14 mouse cellular contexts compared by ENCODE assay signal in the genomic region with DNA sequence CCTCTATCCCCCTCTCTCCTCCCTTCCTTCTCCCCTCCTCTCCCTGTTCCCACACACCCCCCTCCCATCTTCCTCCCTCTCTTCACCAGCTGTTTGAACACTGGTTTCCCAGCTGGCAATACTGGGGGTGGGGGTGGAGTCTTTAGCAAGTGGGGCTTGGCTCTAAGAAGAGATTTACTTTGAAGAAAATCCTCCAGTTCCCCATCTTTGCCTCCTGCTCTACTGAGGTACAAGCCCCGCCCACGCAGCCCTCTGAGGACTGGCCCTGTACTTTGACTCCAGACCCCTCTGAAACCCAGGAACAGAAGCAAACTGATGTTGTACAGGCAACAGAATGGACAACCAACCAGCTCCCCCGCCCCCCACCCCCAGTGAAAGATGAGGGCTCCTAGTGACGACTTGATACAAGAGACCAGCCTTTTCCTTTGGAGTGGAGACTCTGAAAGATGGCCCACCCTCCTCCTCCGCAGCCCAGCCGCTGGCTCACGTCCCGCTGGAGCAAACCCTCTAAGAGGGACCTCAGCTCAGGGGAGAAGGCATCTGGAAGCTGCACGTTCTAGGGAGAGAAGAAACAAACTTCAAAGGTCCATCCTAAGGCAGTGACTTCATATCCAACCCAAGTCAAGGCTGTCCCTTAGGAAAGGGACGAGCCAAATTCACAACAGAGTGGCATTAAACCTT. TPM values are rescaled to one million over a fixed set of nuclear protein-coding genes. Genes with fewer than 3 reads are reported as not detected.
DNase-seq lines count a peak whose midpoint lies in the region; ATAC-seq and TF ChIP-seq lines count a peak whose summit lies in the region.
"Had no signal": no experiment of that assay in that cellular context is flagged by ENCODE, and none has a peak within 500 bp of the region (broad histone marks: within the 10 kb centered on the region; RNA-seq: fewer than 3 reads in every experiment).

No protein-coding gene starts in this region.

- DNase-seq in kidney, postnatal 0 days (ENCODE audit: low spot score), result peak; percentile 45
- no peak for DNase-seq in kidney, adult 18-20 months
- DNase-seq in ovary, postnatal 14 days (ENCODE audit: low spot score), result peak; percentile 12
- DNase-seq in ovary, postnatal 36 days (ENCODE audit: low spot score), result no peak
- DNase-seq in yolk sac, embryonic 10.5 days (ENCODE audit: low spot score), result peak; percentile 16
- DNase-seq in adrenal gland, adult 2 months, result no peak
- DNase-seq: adrenal gland, postnatal 10 days; gastrocnemius, postnatal 36 days; thymus, postnatal 36 days had no signal

- ATAC-seq in kidney, postnatal 0 days (replicated peaks; ENCODE audit: low FRiP score, low read depth), result no peak; the same call in 1 of the 2 replicates
- ATAC-seq in intestine, embryonic 16.5 days, result peak; percentile 64
- ATAC-seq: hindbrain, postnatal 0 days had no signal

- 36% methylated on average over 10 of the region's 10 CpGs for WGBS in kidney, postnatal 0 days
- WGBS in intestine, embryonic 16.5 days, result 40% methylated on average over 10 of the region's 10 CpGs

- H3K4me1 ChIP-seq in kidney, postnatal 0 days (replicated peaks; ENCODE audit: insufficient read depth, low read length), result no peaks in the 10 kb centered on the region
- H3K4me1 ChIP-seq in intestine, embryonic 16.5 days (ENCODE audit: control insufficient read depth, insufficient read depth, low read length), result no peaks in the 10 kb centered on the region; the same call in 1 of the 2 replicates
- H3K4me1 ChIP-seq: megakaryocyte, embryonic 14.5 days had no signal

- H3K27me3 ChIP-seq in kidney, postnatal 0 days (ENCODE audit: insufficient read depth, low read length), result no peaks in the 10 kb centered on the region
- no peaks in the 10 kb centered on the region for H3K27me3 ChIP-seq in intestine, embryonic 16.5 days (replicated peaks; ENCODE audit: control insufficient read depth, insufficient read depth, low read length)
- H3K27me3 ChIP-seq: CH12.LX; limb, embryonic 15.5 days had no signal

- no peak overlapping the region for H3K9ac ChIP-seq in kidney, postnatal 0 days (ENCODE audit: low read depth, low read length)
- H3K9ac ChIP-seq in intestine, embryonic 16.5 days (ENCODE audit: low read depth, low read length), result no peak overlapping the region
- H3K9ac ChIP-seq: limb, embryonic 15.5 days had no signal

- H3K27ac ChIP-seq in kidney, postnatal 0 days, result no peak overlapping the region
- H3K27ac ChIP-seq in intestine, embryonic 16.5 days (ENCODE audit: low read length), result peak overlapping the region; percentile 44; the same call in 1 of the 2 replicates
- H3K27ac ChIP-seq: hindbrain, postnatal 0 days; limb, embryonic 15.5 days had no signal

- H3K36me3 ChIP-seq in kidney, postnatal 0 days (ENCODE audit: insufficient read depth, low read length), result no peaks in the 10 kb centered on the region
- H3K36me3 ChIP-seq in intestine, embryonic 16.5 days (ENCODE audit: control insufficient read depth, insufficient read depth, low read length), result no peaks in the 10 kb centered on the region
- H3K36me3 ChIP-seq: limb, embryonic 15.5 days had no signal

- no peak overlapping the region for H3K4me2 ChIP-seq in kidney, postnatal 0 days (ENCODE audit: low read length)
- H3K4me2 ChIP-seq in intestine, embryonic 16.5 days (ENCODE audit: low read depth, low read length), result no peak overlapping the region
- H3K4me2 ChIP-seq: limb, embryonic 15.5 days had no signal

- TF ChIP-seq CTCF in kidney, postnatal 0 days (IDR thresholded peaks at IDR 0.05; ENCODE audit: low read depth), result no peak

- H3K4me3 ChIP-seq in kidney, postnatal 0 days (replicated peaks; ENCODE audit: low read depth, low read length), result no peak overlapping the region
- H3K4me3 ChIP-seq in intestine, embryonic 16.5 days (ENCODE audit: low read length), result no peak overlapping the region
- H3K4me3 ChIP-seq: limb, embryonic 15.5 days; megakaryocyte, embryonic 14.5 days had no signal

- H3K9me3 ChIP-seq in kidney, postnatal 0 days (replicated peaks; ENCODE audit: low read length), result no peaks in the 10 kb centered on the region
- no peaks in the 10 kb centered on the region for H3K9me3 ChIP-seq in intestine, embryonic 16.5 days (ENCODE audit: control insufficient read depth, low read length)
- H3K9me3 ChIP-seq: limb, embryonic 15.5 days; megakaryocyte, embryonic 14.5 days had no signal

RNA-seq across cellular contexts. Expression of a gene that starts 32.2 kb away (rescaled TPM):
- 0.08 and 0.13 TPM in 2 replicates for polyA plus RNA-seq in kidney, postnatal 0 days (2015; fragmentation: Nextera tagmentation; extraction: Ambion mirVana)
- 0.31 and 0.40 TPM in 2 replicates for polyA plus RNA-seq in intestine, embryonic 16.5 days (2015; fragmentation: Nextera tagmentation; extraction: Ambion mirVana)
- under 1 TPM in 1 of 2 experiments, not detected in 1; 0.09 TPM for total RNA-seq in adrenal gland, adult 2 months (2021)
- polyA plus RNA-seq in adrenal gland, adult 2 months (2012; rRNA removed), result 0.04 and 0.12 TPM in 2 replicates
- total RNA-seq: CH12.LX had no signal

Comparison
In these comparisons a context has a peak if more than half of its experiments do, and no peak if none do; other contexts are left out.
1. DNase-seq: peak in kidney, postnatal 0 days (single experiment), ovary, postnatal 14 days (single experiment) and yolk sac, embryonic 10.5 days (single experiment); none in kidney, adult 18-20 months (single experiment), ovary, postnatal 36 days (single experiment) and adrenal gland, adult 2 months (single experiment).